Mouse (Mus musculus) thymus, adult 2 months (tissue): Measurements from ENCODE around the gene Cspg4. TPM values are rescaled to one million over a fixed set of nuclear protein-coding genes. Genes with fewer than 3 reads are reported as not detected.
"Not testable (repeated sequence)": the region's sequence is repeated elsewhere in the genome, so short reads cannot be mapped to it uniquely, and the experiment has no call there.

Experiments used
- DNase-seq: peaks from one replicate; pipeline ENCODE4 v3.0.0; 2021
- H3K27ac ChIP-seq: fragments of 200-500 bp; 2 replicates; pipeline ENCODE4 v1.5.1; 2012; ENCODE audit warnings: low read length, control low read depth; ENCODE audit not compliant: control insufficient read depth, insufficient read depth
- H3K27me3 ChIP-seq: fragments of 200-500 bp; 2 replicates; pipeline ENCODE4 v1.6.1; 2012; ENCODE audit warnings: mild to moderate bottlenecking, low read length, moderate library complexity, mixed read lengths; ENCODE audit not compliant: control insufficient read depth, insufficient read depth
- H3K36me3 ChIP-seq: fragments of 200-500 bp; 2 replicates; pipeline ENCODE4 v1.6.1; 2012; ENCODE audit warnings: mild to moderate bottlenecking, low read length, moderate library complexity; ENCODE audit not compliant: control insufficient read depth, insufficient read depth
- H3K4me1 ChIP-seq: fragments of 200-500 bp; replicated peaks from 2 replicates; pipeline ENCODE4 v1.6.1; 2012; ENCODE audit warnings: low read length; ENCODE audit not compliant: control insufficient read depth, insufficient read depth
- H3K4me3 ChIP-seq: fragments of 200-500 bp; 2 replicates; pipeline ENCODE4 v1.5.1; 2012; ENCODE audit warnings: mild to moderate bottlenecking, low read length, control low read depth, moderate library complexity; ENCODE audit not compliant: control insufficient read depth, insufficient read depth
- CTCF ChIP-seq: fragments of 200-500 bp; IDR thresholded peaks from 2 replicates; pipeline ENCODE4 v1.5.1; 2012; ENCODE audit warnings: mild to moderate bottlenecking, control low read depth, low read length, moderate library complexity, borderline replicate concordance; ENCODE audit not compliant: control insufficient read depth, poor library complexity, insufficient read depth; ENCODE audit errors: extremely low read depth
- POLR2A ChIP-seq: fragments of 200-500 bp; IDR thresholded peaks from 2 replicates; pipeline ENCODE4 v1.6.1; 2012; ENCODE audit warnings: mild to moderate bottlenecking, low read length, control low read depth, moderate library complexity; ENCODE audit not compliant: control insufficient read depth, poor library complexity, insufficient read depth; ENCODE audit errors: extremely low read depth
- whole genome bisulfite sequencing: fragments of 180-500 bp; shearing (Covaris S2); methylation state at CpG from one replicate; pipeline ENCODE4 v1.1.7; 2018; 5-methylcytosine and 5-hydroxymethylcytosine counted together
- polyA plus RNA-seq: library from polyadenylated mRNA; depleted of rRNA; stranded (reverse); fragments of >200 nt; gene quantifications from 2 replicates; pipeline ENCODE4 v1.2.3, GENCODE M21; 2012

Gene Cspg4
- polyA plus RNA-seq, 1 experiment, result 3.5 TPM

DNA sequence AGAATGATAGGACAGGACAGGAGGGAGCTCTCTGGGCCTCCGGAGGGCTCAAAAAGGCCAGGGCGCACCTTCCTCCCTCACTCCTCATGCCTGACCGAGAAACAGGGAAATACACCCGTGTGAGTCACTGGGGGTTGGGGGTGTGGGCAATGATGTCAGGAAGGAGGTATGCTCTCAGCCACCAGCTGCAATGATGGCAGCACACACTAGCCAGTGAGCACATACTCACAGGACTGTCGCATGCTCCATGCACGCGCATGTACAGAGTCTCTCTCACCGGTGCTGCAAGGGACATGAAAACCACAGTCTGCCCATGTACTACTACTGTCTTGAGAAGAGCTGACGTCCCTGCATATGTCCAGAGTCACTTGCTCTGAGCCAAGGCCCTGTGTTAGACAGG, 42.7 kb downstream of the Cspg4 start:
- H3K27ac ChIP-seq, result no peak overlapping the region
- H3K27me3 ChIP-seq, result no peaks in the 10 kb centered on the region
- H3K4me1 ChIP-seq, result no peaks in the 10 kb centered on the region
- 78% methylated on average over 9 of the region's 9 CpGs for WGBS
- no peak overlapping the region for H3K4me3 ChIP-seq
- DNase-seq, result no peak
- TF ChIP-seq POLR2A, result no peak
- no peak for TF ChIP-seq CTCF
- H3K36me3 ChIP-seq, result no peaks in the 10 kb centered on the region

DNA sequence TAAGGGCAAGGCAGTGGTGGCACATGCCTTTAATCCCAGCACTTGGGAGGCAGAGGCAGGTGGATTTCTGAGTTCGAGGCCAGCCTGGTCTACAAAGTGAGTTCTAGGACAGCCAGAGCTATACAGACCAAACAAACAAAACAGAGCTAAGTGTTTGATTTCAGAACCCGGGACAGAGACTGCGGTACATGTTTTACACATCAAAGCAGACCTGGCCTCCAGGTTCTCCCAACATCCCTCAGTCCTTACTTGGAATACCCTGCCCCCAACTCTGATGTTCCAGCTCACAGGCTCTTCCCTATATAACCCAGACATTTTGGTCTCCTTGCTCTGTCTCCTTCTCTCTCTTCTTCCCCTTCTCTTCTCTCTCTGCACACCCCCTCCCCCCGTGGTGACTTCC, 45.2 kb downstream of the Cspg4 start:
- WGBS, result 47% methylated on average over 4 of the region's 4 CpGs
- H3K36me3 ChIP-seq, H3K27ac ChIP-seq, H3K4me1 ChIP-seq, H3K4me3 ChIP-seq, DNase-seq, H3K27me3 ChIP-seq: not testable (repeated sequence)

DNA sequence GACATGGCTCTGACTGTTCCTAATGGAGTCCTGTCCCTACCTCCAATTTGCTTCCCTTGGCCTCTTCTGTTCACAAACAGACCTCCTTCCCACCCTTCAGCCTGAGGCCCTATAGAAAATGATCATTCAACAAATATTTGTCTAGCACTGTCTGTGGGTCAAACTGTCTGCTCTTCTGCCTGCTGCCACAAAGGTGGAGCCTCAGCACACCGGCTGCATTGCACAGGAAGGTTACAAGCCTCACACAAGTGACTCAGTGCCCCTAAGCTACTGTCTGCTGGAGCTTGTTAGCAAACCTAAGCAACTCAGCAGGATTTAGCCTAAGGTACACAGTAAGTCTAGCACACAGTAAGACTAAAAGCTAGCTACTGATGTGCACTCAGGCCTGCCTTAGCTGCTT, 46.2 kb downstream of the Cspg4 start:
- TF ChIP-seq POLR2A, result no peak
- TF ChIP-seq CTCF, result no peak
- WGBS, result 60% methylated on average over 1 of the region's 1 CpGs
- no peak overlapping the region for H3K4me3 ChIP-seq
- DNase-seq, result no peak
- no peaks in the 10 kb centered on the region for H3K27me3 ChIP-seq
- no peak overlapping the region for H3K27ac ChIP-seq
- H3K36me3 ChIP-seq, result no peaks in the 10 kb centered on the region
- no peaks in the 10 kb centered on the region for H3K4me1 ChIP-seq

DNA sequence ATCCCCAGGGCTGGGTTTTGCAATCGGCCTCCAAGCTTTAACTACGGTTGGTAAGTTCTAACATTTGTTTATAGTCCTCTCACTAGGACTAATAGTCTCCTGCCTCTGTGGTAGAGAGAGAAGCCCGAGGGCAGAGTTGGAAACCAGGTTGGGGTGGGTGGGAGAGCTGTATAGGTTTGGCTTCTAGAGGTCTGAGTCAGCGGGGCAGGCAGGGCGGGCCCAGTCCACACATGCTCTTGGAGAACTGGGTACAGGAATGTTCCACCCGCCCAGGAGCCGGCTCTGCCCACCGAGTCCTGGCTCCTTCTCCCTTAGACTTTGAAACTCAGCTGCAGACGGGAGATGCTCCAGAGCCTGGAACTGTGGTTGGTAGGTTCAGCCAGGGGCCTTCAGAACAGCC, 49.2 kb downstream of the Cspg4 start:
- no peaks in the 10 kb centered on the region for H3K27me3 ChIP-seq
- TF ChIP-seq CTCF (no peak), POLR2A (no peak)

DNA sequence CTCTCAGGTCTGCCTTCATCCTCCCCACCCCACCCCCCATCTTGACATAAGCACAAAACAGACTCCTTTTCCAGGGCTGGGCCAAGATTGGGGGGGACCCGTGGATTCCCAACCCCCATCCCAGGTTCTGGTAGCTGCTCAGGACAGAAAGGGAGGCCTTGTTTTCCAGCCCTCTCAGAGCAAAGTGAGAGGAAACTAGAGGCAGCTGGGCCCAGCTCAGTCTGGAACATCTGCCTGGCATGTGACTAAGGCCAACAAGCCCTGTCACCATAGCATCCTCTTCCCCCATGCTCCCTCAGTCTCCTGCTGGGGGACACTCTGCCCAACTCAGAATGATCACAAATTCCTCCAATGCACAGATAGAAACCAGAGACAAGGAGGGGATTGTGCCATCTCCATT, 50.3 kb downstream of the Cspg4 start:
- H3K27ac ChIP-seq, result no peak overlapping the region
- TF ChIP-seq CTCF (no peak), POLR2A (no peak)
- no peak for DNase-seq
- no peaks in the 10 kb centered on the region for H3K27me3 ChIP-seq
- H3K4me1 ChIP-seq, result no peaks in the 10 kb centered on the region
- H3K4me3 ChIP-seq, result no peak overlapping the region
- WGBS, result 81% methylated on average over 1 of the region's 1 CpGs
- H3K36me3 ChIP-seq, result no peaks in the 10 kb centered on the region

More for the DNA sequence above, 49.2 kb downstream of the Cspg4 start:
- Histone ChIP-seq H3K4me3 (no peak overlapping the region), H3K4me1 (no peaks in the 10 kb centered on the region), H3K36me3 (no peaks in the 10 kb centered on the region), H3K27ac (no peak overlapping the region)
- WGBS, result 94% methylated on average over 9 of the region's 9 CpGs
- no peak for DNase-seq

DNA sequence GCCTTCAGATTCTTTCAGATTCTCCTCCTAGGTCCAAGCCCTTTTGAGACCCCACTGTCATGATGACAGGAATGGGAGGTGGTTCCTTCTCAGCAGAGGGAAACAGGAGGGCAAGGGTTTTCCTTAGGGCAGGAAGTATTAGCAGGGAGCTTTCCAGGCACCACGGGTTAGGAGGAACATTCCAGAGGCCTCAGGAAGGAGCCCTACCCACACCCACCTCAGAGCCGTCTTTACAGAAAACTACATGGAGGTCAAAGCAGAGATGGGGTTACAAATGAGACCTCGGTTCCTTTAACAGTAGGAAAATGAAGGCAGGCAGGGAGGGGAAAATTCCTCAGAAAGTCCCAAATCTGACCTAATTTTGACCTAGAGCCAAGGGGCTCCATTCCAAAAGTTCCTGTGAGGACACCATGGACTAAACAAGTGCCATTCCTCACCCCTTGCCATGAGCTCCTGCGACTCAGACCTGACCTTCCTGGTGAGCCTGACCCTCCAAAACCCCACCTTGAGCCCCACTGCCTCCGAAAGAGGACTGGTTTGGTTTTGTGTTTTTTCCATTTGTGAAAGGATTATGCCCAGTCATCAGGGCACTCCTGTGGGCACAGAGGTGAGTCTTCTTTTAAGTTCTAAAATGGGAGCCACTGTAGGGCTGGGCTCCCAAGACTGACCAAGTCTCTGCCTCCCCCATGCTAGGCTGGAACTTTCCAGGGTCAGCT, 51.0 kb downstream of the Cspg4 start:
- WGBS, result 88% methylated on average over 5 of the region's 5 CpGs
- Histone ChIP-seq H3K36me3 (no peaks in the 10 kb centered on the region), H3K4me1 (no peaks in the 10 kb centered on the region), H3K4me3 (no peak overlapping the region), H3K27me3 (no peaks in the 10 kb centered on the region), H3K27ac (no peak overlapping the region)
- no peak for DNase-seq
- no peak for TF ChIP-seq CTCF
- no peak for TF ChIP-seq POLR2A

DNA sequence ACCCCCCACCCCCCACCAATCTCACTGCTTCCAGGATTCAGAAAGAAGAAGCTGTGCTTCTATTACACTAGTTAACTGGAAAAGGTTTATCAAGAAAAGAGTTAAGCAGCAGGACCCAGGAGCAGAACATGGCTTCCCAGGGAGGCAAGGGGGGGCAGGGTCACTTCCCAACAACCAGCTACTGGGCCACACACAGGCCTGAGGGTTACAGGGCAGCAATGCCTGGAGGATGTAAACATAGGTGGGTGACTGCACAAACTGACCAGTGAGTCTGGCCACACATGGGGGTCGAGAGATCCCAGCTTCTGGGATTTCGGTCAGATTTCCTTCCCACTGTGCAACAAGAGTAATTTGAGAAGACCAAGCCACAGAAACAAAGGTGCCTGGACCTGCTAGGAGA, 52.3 kb downstream of the Cspg4 start:
- no peak overlapping the region for H3K27ac ChIP-seq
- no peak for DNase-seq
- H3K36me3 ChIP-seq, result no peaks in the 10 kb centered on the region
- TF ChIP-seq CTCF, result no peak
- TF ChIP-seq POLR2A, result no peak
- H3K4me3 ChIP-seq, result no peak overlapping the region
- H3K4me1 ChIP-seq, result no peaks in the 10 kb centered on the region
- 92% methylated on average over 2 of the region's 2 CpGs for WGBS
- no peaks in the 10 kb centered on the region for H3K27me3 ChIP-seq

DNA sequence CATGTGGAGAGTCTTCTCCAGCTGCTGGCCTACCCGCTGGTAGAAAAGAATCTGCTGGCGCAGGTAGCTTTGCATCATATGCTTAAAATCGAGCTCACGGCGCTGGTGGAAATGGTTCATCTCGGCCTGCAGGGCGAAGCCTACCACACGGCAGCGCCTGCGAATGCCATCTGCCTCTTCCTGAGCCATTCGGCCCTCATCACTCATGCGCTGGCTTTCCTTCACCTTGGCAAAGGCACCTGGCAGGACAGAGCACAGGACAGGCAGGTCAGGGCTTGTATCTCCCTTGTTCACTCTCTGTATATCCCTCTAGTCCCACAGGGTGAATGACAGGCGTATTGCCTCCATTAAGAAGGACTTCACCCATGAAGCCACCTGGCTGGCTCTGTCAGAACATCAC, 53.6 kb downstream of the Cspg4 start:
- H3K27me3 ChIP-seq, result no peaks in the 10 kb centered on the region
- no peak overlapping the region for H3K27ac ChIP-seq
- no peaks in the 10 kb centered on the region for H3K36me3 ChIP-seq
- H3K4me1 ChIP-seq, result peaks cover 2% of the 10 kb centered on the region; the same call in 1 of the 2 replicates
- H3K4me3 ChIP-seq, result no peak overlapping the region
- TF ChIP-seq POLR2A, result no peak
- no peak for TF ChIP-seq CTCF
- DNase-seq, result no peak
- 96% methylated on average over 13 of the region's 13 CpGs for WGBS
